In the genomic region with DNA sequence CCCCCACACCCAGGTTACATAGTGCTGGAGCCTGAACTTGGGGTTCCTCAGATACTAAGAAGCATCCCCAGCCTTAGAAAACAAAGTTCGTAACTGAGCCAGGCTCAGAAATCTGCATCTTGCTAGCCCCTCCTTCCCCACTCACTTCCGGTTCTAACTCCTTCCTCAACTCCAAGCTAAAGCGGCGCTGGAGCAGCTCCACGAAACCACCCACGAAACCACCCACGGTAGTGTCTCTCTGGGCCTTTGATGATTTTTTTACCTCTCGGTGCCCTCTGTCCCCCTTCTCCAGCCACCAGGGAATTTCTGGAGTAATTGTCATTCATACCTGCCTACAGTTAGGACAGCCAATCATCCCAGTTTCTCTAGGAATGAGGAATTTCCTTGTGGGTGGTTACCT, we compare ENCODE assay signal across 8 mouse cellular contexts. TPM values are rescaled to one million over a fixed set of nuclear protein-coding genes. Genes with fewer than 3 reads are reported as not detected.
DNase-seq lines count a peak whose midpoint lies in the region; ATAC-seq and TF ChIP-seq lines count a peak whose summit lies in the region.

A gene (plus strand): TSS at position 253 of the 400 bp plus-strand sequence.

- H3K36me3 ChIP-seq in thymus, adult 2 months (ENCODE audit: control insufficient read depth, insufficient read depth, low read length): no peaks in the 10 kb centered on the region
- H3K36me3 ChIP-seq in forebrain, embryonic 12.5 days (replicated peaks): no peaks in the 10 kb centered on the region
- no peaks in the 10 kb centered on the region for H3K36me3 ChIP-seq in limb, embryonic 15.5 days

- no peaks in the 10 kb centered on the region for H3K27me3 ChIP-seq in thymus, adult 2 months (ENCODE audit: control insufficient read depth, insufficient read depth, low read length)
- H3K27me3 ChIP-seq in forebrain, embryonic 12.5 days: no peaks in the 10 kb centered on the region
- no peaks in the 10 kb centered on the region for H3K27me3 ChIP-seq in limb, embryonic 15.5 days

- TF ChIP-seq POLR2A in thymus, adult 2 months (IDR thresholded peaks at IDR 0.05; ENCODE audit: control insufficient read depth, extremely low read depth, insufficient read depth, low read length, poor library complexity): no peak

- H3K4me1 ChIP-seq in thymus, adult 2 months (replicated peaks; ENCODE audit: control insufficient read depth, insufficient read depth, low read length): peaks cover 2% of the 10 kb centered on the region; the same call in 1 of the 2 replicates
- peaks cover 15% of the 10 kb centered on the region for H3K4me1 ChIP-seq in forebrain, embryonic 12.5 days
- no peaks in the 10 kb centered on the region for H3K4me1 ChIP-seq in limb, embryonic 15.5 days

- H3K9ac ChIP-seq in forebrain, embryonic 12.5 days: no peak within 1 kb of the TSS
- no peak within 1 kb of the TSS for H3K9ac ChIP-seq in limb, embryonic 15.5 days

- TF ChIP-seq CTCF in thymus, adult 2 months (IDR thresholded peaks at IDR 0.05; ENCODE audit: borderline replicate concordance, control insufficient read depth, extremely low read depth, insufficient read depth, low read length, poor library complexity): no peak

- no peak within 1 kb of the TSS for H3K4me2 ChIP-seq in forebrain, embryonic 12.5 days
- H3K4me2 ChIP-seq in limb, embryonic 15.5 days: no peak within 1 kb of the TSS

- 73% methylated on average over 8 of the region's 8 CpGs for WGBS in thymus, adult 2 months
- WGBS in forebrain, embryonic 12.5 days: 88% methylated on average over 8 of the region's 8 CpGs
- 85% methylated on average over 8 of the region's 8 CpGs for WGBS in limb, embryonic 15.5 days

- no peak within 1 kb of the TSS for H3K4me3 ChIP-seq in thymus, adult 2 months (ENCODE audit: control insufficient read depth, insufficient read depth, low read length)
- H3K4me3 ChIP-seq in forebrain, embryonic 12.5 days (replicated peaks): no peak within 1 kb of the TSS
- no peak within 1 kb of the TSS for H3K4me3 ChIP-seq in limb, embryonic 15.5 days

- ATAC-seq in forebrain, embryonic 12.5 days (ENCODE audit: low FRiP score): no peak
- no peak for ATAC-seq in limb, embryonic 15.5 days (ENCODE audit: insufficient number of reproducible peaks, low FRiP score, low TSS enrichment, low read depth)

- no peaks in the 10 kb centered on the region for H3K9me3 ChIP-seq in forebrain, embryonic 12.5 days
- H3K9me3 ChIP-seq in limb, embryonic 15.5 days: no peaks in the 10 kb centered on the region

- H3K27ac ChIP-seq in thymus, adult 2 months (ENCODE audit: control insufficient read depth, insufficient read depth, low read length): no peak within 1 kb of the TSS
- peak within 1 kb of the TSS; percentile 51; the same call in 1 of the 2 replicates for H3K27ac ChIP-seq in forebrain, embryonic 12.5 days
- no peak within 1 kb of the TSS for H3K27ac ChIP-seq in limb, embryonic 15.5 days

- DNase-seq in thymus, postnatal 0 days (ENCODE audit: low spot score): no peak
- DNase-seq in thymus, adult 2 months: no peak
- DNase-seq in heart, postnatal 4 days: no peak
- peak; percentile 60 for DNase-seq in yolk sac, embryonic 10.5 days (ENCODE audit: low spot score)
- DNase-seq in spleen, postnatal 36 days (ENCODE audit: low spot score in 2 of 2): no peak
- DNase-seq in ovary, postnatal 14 days (ENCODE audit: low spot score): no peak

RNA-seq across cellular contexts. Expression of the gene that starts here (rescaled TPM):
- polyA plus RNA-seq in thymus, postnatal 0 days (2015; fragmentation: Nextera tagmentation; extraction: Ambion mirVana): 72.9 and 82.1 TPM in 2 replicates
- 7.9 and 10.2 TPM in 2 replicates for polyA plus RNA-seq in thymus, adult 2 months (2012; rRNA removed)
- 61.0 and 61.9 TPM in 2 replicates for polyA plus RNA-seq in forebrain, embryonic 12.5 days (2016; fragmentation: Nextera tagmentation; extraction: Ambion mirVana)
- total RNA-seq in heart, postnatal 4 days (2021): 10 to 100 TPM; 52.3 to 56.4 TPM
- 37.9 and 46.2 TPM in 2 replicates for polyA plus RNA-seq in limb, embryonic 15.5 days (2015; fragmentation: Nextera tagmentation; extraction: Ambion mirVana)
